Mouse (Mus musculus) intestine, embryonic 14.5 days (tissue): ENCODE measurements around the gene Igf2bp1. TPM values are rescaled to one million over a fixed set of nuclear protein-coding genes. Genes with fewer than 3 reads are reported as not detected.

Source experiments
- ATAC-seq: fragments of 200-750 bp; cut with Nextera tagmentation; replicated peaks from 2 replicates; pipeline ENCODE4 v1.8.0; 2017; ENCODE audit warnings: low read depth, moderate number of reproducible peaks, moderate TSS enrichment, moderate library complexity; ENCODE audit not compliant: low FRiP score, low TSS enrichment
- DNase-seq: peaks from one replicate; pipeline ENCODE4 v3.0.0-alpha.2; 2018; ENCODE audit warnings: low spot score
- H3K27ac ChIP-seq: fragments of 300-500 bp; sonication (generic); 2 replicates; pipeline ENCODE4 v1.5.1; 2014; ENCODE audit warnings: low read depth, mild to moderate bottlenecking, control low read depth
- H3K27me3 ChIP-seq: fragments of 300-500 bp; sonication (generic); replicated peaks from 2 replicates; pipeline ENCODE4 v1.6.1; 2014; ENCODE audit warnings: low read length, control low read depth; ENCODE audit not compliant: control insufficient read depth, insufficient read depth
- H3K36me3 ChIP-seq: fragments of 300-500 bp; sonication (generic); 2 replicates; pipeline ENCODE4 v1.6.1; 2014; ENCODE audit warnings: low read length, control low read depth; ENCODE audit not compliant: control insufficient read depth, insufficient read depth
- H3K4me1 ChIP-seq: fragments of 300-500 bp; sonication (generic); replicated peaks from 2 replicates; pipeline ENCODE4 v1.6.1; 2014; ENCODE audit warnings: low read length, control low read depth, mixed read lengths; ENCODE audit not compliant: control insufficient read depth, insufficient read depth
- H3K4me2 ChIP-seq: fragments of 300-500 bp; sonication (generic); 2 replicates; pipeline ENCODE4 v1.6.1; 2014; ENCODE audit warnings: low read length
- H3K4me3 ChIP-seq: fragments of 300-500 bp; sonication (generic); 2 replicates; pipeline ENCODE4 v1.5.1; 2014; ENCODE audit warnings: low read depth, low read length, control low read depth, mixed read lengths
- H3K9ac ChIP-seq: fragments of 300-500 bp; sonication (generic); 2 replicates; pipeline ENCODE4 v1.6.1; 2014; ENCODE audit warnings: mild to moderate bottlenecking, low read length
- H3K9me3 ChIP-seq: fragments of 300-500 bp; sonication (generic); 2 replicates; pipeline ENCODE4 v1.6.1; 2016; ENCODE audit warnings: low read length, control low read depth; ENCODE audit not compliant: control insufficient read depth
- WGBS: fragments of 180-500 bp; shearing (Covaris S2); extraction: QIAGEN DNeasy Blood & Tissue Kit; methylation state at CpG from one replicate; pipeline ENCODE4 v1.1.7; 2014; 5-methylcytosine and 5-hydroxymethylcytosine counted together
- polyA plus RNA-seq: library from polyadenylated mRNA; unstranded; fragments of >200 nt; fragmentation: Nextera tagmentation; extraction: Ambion mirVana; gene quantifications from 2 replicates; pipeline ENCODE4 v1.2.1, GENCODE M21; 2014

Gene Igf2bp1
- polyA plus RNA-seq, 1 experiment from 2014 or later: 35.7 TPM

DNA sequence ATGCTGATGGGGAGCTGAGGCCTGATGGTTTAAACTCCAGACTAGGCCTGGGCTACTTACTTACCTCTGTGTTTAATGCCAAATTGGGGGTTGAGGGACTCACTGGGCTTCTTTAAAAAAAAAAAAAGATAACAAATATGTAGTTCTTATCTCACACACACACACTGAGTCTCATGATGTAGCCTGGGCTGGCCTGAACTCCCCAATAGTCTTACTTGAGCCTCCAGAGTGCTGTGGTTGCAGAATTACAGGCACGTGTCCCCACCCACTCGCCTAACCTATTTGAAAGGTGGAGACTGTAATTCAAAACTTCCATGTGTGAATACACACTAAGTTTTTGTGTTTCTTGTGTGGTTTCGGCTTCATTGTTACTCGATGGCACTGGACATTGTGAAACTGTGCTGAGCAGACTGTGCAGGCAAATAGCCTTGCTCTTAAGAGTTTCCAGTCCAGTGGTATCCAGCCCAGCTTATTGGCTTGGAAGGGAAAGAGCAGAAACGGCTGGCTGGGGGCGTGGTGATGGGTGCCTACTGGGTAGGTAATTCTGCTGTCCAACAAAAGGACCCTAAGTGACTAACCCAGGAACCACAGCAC is 17.8 kb downstream of the Igf2bp1 start:
- no peak overlapping the region for H3K27ac ChIP-seq
- no peak overlapping the region for H3K4me2 ChIP-seq
- no peak overlapping the region for H3K4me3 ChIP-seq
- ATAC-seq: no peak
- no peak overlapping the region for H3K9ac ChIP-seq
- 0 out of 2 replicates have a peak, but pooled peaks cover 3% of the 10 kb centered on the region for H3K36me3 ChIP-seq
- H3K9me3 ChIP-seq: no peaks in the 10 kb centered on the region
- DNase-seq: no peak
- H3K4me1 ChIP-seq: peaks cover 46% of the 10 kb centered on the region
- no peaks in the 10 kb centered on the region for H3K27me3 ChIP-seq
- 78% methylated on average over 6 of the region's 6 CpGs for WGBS

DNA sequence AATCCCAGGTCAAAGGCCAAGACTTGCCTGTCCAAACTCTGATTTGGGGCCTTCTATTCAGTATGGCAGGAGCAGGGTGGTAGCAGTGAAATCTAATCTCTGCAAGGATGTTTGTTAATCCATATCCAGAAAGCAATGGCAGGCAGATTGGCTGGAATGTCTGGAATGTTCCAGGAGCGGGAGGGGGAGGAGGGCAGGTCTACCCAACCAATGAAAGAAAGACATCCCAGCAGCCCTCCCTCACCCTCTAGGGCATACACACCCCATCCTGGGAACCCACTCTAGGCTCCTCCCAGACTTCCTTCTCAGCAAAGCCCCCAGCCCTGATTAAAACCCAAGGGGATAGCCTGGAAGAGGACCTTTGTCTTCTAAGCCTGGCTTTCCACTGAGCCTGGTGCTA is 23.3 kb downstream of the Igf2bp1 start:
- Histone ChIP-seq H3K36me3 (peaks cover 30% of the 10 kb centered on the region), H3K27ac (0 out of 2 replicates have a peak overlapping the region, but pooled peaks have one; percentile 7), H3K4me1 (peaks cover 18% of the 10 kb centered on the region), H3K27me3 (no peaks in the 10 kb centered on the region), H3K4me2 (0 out of 2 replicates have a peak overlapping the region, but pooled peaks have one; percentile 14), H3K9ac (no peak overlapping the region), H3K4me3 (0 out of 2 replicates have a peak overlapping the region, but pooled peaks have one; percentile 1), H3K9me3 (no peaks in the 10 kb centered on the region)
- 30% methylated on average over 1 of the region's 1 CpGs for WGBS
- ATAC-seq (peak; percentile 37; the same call in 1 of the 2 replicates), DNase-seq (no peak)

DNA sequence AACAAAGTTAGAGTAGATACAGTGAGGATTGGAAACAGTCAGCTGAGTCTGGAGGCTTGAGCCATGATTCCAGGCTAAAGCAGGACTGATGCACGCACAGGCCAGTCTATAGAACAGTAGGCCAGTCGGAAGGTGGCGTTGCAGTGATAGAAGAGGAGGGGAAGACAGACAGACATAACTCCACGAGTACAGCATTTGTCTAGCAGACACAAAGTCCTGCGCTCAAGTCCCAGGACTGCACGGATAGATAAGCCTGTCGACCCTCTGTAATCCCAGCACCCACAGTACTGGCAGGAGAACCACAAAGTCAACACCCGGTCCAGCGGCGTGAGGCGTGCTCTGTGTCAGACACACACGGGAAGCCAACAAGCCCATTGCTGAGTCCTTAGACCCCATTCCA is 23.9 kb downstream of the Igf2bp1 start:
- H3K4me1 ChIP-seq: peaks cover 18% of the 10 kb centered on the region
- no peak overlapping the region for H3K4me3 ChIP-seq
- H3K9me3 ChIP-seq: no peaks in the 10 kb centered on the region
- no peak for DNase-seq
- no peak overlapping the region for H3K9ac ChIP-seq
- no peak for ATAC-seq
- H3K27ac ChIP-seq: no peak overlapping the region
- H3K36me3 ChIP-seq: peaks cover 37% of the 10 kb centered on the region
- H3K4me2 ChIP-seq: peak overlapping the region; percentile 14; the same call in 1 of the 2 replicates
- no peaks in the 10 kb centered on the region for H3K27me3 ChIP-seq
- 69% methylated on average over 12 of the region's 12 CpGs for WGBS

DNA sequence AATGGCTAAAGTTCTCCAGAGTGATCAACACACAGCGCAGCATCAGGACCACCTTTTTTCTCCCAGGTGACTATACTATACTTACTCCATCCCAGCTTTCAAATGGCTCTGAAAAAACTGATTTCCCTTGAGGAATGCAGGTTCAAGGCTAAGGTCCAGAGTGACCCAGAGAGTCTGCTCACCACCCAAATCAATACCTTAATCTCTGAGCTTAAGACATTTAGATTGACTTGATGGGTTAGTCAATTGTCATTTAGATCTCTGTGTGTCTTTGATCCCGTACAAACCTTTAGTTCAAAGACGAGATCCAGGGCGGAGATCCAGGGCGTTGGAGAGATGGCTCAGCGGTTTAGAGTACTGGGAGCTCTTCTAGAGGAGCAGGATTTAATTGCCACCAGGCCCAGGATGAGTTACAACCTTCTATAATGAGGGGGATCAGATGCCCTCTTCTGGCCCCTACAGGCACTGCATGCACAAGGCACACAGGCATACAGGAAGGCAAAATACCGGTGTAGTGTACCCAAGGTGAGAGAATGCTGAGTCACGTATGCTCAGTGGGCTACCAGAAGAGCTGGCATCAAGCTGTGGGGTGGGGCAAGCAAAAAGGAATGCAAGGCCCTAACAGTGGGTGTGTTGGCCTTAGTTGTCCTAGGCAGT is 24.9 kb downstream of the Igf2bp1 start:
- 68% methylated on average over 8 of the region's 8 CpGs for WGBS
- H3K9me3 ChIP-seq: no peaks in the 10 kb centered on the region
- H3K9ac ChIP-seq: no peak overlapping the region
- H3K4me3 ChIP-seq: no peak overlapping the region
- peaks cover 46% of the 10 kb centered on the region for H3K36me3 ChIP-seq
- no peak overlapping the region for H3K27ac ChIP-seq
- H3K4me2 ChIP-seq: no peak overlapping the region
- H3K27me3 ChIP-seq: no peaks in the 10 kb centered on the region
- ATAC-seq (no peak), DNase-seq (no peak)
- peaks cover 18% of the 10 kb centered on the region for H3K4me1 ChIP-seq

DNA sequence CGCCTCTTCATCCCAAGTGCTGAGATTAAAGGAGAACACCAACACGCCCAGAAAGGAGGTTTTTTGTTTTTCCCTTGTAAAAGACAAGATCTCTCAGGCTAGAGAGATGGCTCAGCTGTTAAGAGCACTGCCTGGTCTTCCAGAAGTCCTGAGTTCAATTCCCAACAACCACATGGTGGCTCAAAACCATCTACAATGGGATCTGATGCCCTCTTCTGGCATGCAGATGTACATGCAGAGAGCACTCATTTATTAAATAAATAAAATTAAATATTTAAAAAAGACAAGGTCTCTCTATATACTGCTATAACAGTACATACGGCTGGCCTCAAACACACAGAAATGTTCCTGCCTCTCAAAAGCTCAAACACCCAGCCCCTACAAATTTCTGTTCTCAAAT is 27.3 kb downstream of the Igf2bp1 start:
- H3K36me3 ChIP-seq: peaks cover 70% of the 10 kb centered on the region
- no peak overlapping the region for H3K9ac ChIP-seq
- ATAC-seq: no peak
- H3K27ac ChIP-seq: no peak overlapping the region
- H3K4me2 ChIP-seq: no peak overlapping the region
- peaks cover 17% of the 10 kb centered on the region for H3K4me1 ChIP-seq
- H3K27me3 ChIP-seq: no peaks in the 10 kb centered on the region
- no peak for DNase-seq
- H3K9me3 ChIP-seq: no peaks in the 10 kb centered on the region
- 81% methylated on average over 3 of the region's 3 CpGs for WGBS
- H3K4me3 ChIP-seq: no peak overlapping the region

DNA sequence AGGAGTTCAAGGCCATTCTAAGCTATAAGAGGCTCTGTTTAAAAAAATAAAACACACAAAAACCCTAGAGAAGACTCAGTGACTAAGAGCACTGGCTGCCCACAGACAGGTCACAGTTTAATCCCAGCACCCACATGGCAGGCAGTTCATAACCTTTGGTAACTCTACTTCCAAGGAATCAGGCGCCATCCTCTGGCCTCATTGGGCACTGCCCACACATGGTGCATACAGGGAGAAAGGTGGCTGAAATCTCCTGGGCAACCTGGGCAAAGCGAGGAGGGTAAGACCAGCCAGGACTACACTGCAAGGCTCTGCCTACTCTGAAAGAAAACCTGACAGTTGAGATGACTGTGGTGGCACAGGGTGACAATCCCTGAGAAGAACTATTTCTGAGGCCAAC is 29.4 kb downstream of the Igf2bp1 start:
- 99% methylated on average over 2 of the region's 2 CpGs for WGBS
- Histone ChIP-seq H3K27ac (no peak overlapping the region), H3K4me2 (no peak overlapping the region), H3K27me3 (no peaks in the 10 kb centered on the region), H3K9me3 (no peaks in the 10 kb centered on the region), H3K36me3 (peaks cover 90% of the 10 kb centered on the region), H3K9ac (no peak overlapping the region), H3K4me3 (no peak overlapping the region), H3K4me1 (no peaks in the 10 kb centered on the region)
- DNase-seq (no peak), ATAC-seq (peak; percentile 42; the same call in 1 of the 2 replicates)

DNA sequence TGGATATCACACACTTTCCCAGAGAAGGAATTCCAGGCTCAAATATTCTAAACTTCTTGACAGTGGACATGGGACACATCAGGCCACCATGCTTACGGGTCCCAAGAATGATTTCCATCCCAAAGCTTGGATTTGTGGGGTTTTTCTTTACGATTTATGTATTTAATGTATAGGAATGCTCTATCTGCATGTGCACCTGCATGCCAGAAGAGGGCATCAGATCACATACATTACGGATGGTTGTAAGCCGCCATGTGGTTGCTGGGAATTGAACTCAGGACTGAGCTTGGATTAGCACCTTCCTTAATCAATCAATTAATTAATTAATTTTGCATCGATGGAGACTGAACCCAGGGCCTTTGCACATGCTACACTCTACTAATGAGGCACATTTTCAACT is 30.0 kb downstream of the Igf2bp1 start:
- H3K9ac ChIP-seq: no peak overlapping the region
- no peaks in the 10 kb centered on the region for H3K27me3 ChIP-seq
- DNase-seq: no peak
- peaks cover 92% of the 10 kb centered on the region for H3K36me3 ChIP-seq
- no peak for ATAC-seq
- 92% methylated on average over 5 of the region's 5 CpGs for WGBS
- H3K4me3 ChIP-seq: no peak overlapping the region
- H3K27ac ChIP-seq: no peak overlapping the region
- no peaks in the 10 kb centered on the region for H3K9me3 ChIP-seq
- H3K4me2 ChIP-seq: no peak overlapping the region
- no peaks in the 10 kb centered on the region for H3K4me1 ChIP-seq

DNA sequence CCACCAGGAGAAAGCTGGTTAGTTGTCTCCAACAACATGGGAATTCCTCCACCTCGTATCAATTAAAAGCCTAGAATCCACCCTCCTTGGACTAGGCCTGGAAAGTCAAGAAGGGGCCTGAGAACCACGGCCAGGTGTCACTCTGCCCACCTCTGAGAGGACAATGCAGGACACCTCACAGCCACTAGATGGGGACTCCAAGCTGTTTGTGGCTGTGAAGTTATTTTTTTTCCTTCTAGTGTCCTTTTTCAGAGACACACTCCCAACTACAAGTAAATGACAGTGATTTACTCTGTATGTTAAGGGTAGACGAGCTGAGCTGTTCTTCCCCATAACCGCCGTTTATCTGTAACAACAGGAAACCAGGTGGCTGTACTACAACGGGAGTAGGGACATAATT is 32.6 kb downstream of the Igf2bp1 start:
- Histone ChIP-seq H3K4me1 (no peaks in the 10 kb centered on the region), H3K36me3 (peaks cover 98% of the 10 kb centered on the region), H3K9ac (no peak overlapping the region), H3K27ac (no peak overlapping the region), H3K4me2 (no peak overlapping the region), H3K4me3 (no peak overlapping the region), H3K9me3 (no peaks in the 10 kb centered on the region), H3K27me3 (no peaks in the 10 kb centered on the region)
- ATAC-seq (no peak), DNase-seq (no peak)
- 70% methylated on average over 6 of the region's 6 CpGs for WGBS

DNA sequence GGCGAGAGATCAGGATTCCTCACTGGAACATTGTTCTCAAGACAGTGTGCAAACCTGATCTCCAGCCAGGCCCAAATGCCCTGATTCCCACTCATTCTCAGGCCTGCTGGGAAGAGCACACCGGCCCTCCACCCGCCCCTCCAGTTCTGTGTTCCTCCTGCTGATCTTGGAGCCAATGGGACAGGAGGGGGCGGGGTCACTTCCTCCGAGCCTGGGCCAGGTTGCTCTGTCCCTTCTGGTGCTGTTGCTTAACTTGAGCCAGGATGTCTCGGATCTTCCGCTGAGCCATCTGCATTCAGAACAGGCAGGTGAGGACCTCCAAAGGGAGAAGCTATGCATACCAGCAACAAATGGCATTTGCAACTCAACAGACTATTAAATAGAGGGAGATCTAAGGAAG is 42.4 kb downstream of the Igf2bp1 start:
- 68% methylated on average over 7 of the region's 7 CpGs for WGBS
- no peak overlapping the region for H3K9ac ChIP-seq
- H3K27ac ChIP-seq: no peak overlapping the region

More for the DNA sequence above, 42.4 kb downstream of the Igf2bp1 start:
- DNase-seq (no peak), ATAC-seq (no peak)
- Histone ChIP-seq H3K27me3 (no peaks in the 10 kb centered on the region), H3K4me1 (no peaks in the 10 kb centered on the region), H3K9me3 (no peaks in the 10 kb centered on the region), H3K4me2 (no peak overlapping the region), H3K36me3 (peaks cover 94% of the 10 kb centered on the region), H3K4me3 (no peak overlapping the region)
